Mouse (Mus musculus) forebrain, embryonic 11.5 days (tissue): Measurements from ENCODE around the gene Prkcz. TPM values are rescaled to one million over a fixed set of nuclear protein-coding genes. Genes with fewer than 3 reads are reported as not detected.

Experiments
- ATAC-seq: fragments of 200-750 bp; cut with Nextera tagmentation; replicated peaks from 2 replicates; pipeline ENCODE4 v1.8.0; 2017; ENCODE audit warnings: moderate TSS enrichment; ENCODE audit not compliant: low FRiP score
- DNase-seq: peaks from one replicate; pipeline ENCODE4 v3.0.0-alpha.2; 2017; ENCODE audit warnings: low spot score
- H3K27ac ChIP-seq: fragments of 300-500 bp; sonication (generic); 2 replicates; pipeline ENCODE4 v1.5.1; 2014; ENCODE audit warnings: low read depth, low read length
- H3K27me3 ChIP-seq: fragments of 300-500 bp; sonication (generic); 2 replicates; pipeline ENCODE4 v1.6.1; 2014; ENCODE audit warnings: mild to moderate bottlenecking, low read length, mixed read lengths; ENCODE audit not compliant: control insufficient read depth, insufficient read depth
- H3K36me3 ChIP-seq: fragments of 300-500 bp; sonication (generic); 2 replicates; pipeline ENCODE4 v1.6.1; 2014; ENCODE audit warnings: mild to moderate bottlenecking, low read length, moderate library complexity, mixed read lengths; ENCODE audit not compliant: control insufficient read depth, insufficient read depth
- H3K4me1 ChIP-seq: fragments of 300-500 bp; sonication (generic); replicated peaks from 2 replicates; pipeline ENCODE4 v1.6.1; 2014; ENCODE audit warnings: low read length, mixed read lengths; ENCODE audit not compliant: control insufficient read depth, insufficient read depth
- H3K4me2 ChIP-seq: fragments of 300-500 bp; sonication (generic); 2 replicates; pipeline ENCODE4 v1.6.1; 2014; ENCODE audit warnings: low read depth, mild to moderate bottlenecking, low read length, moderate library complexity, mixed read lengths; ENCODE audit not compliant: severe bottlenecking
- H3K4me3 ChIP-seq: fragments of 300-500 bp; sonication (generic); 2 replicates; pipeline ENCODE4 v1.5.1; 2014; ENCODE audit warnings: low read depth, low read length
- H3K9ac ChIP-seq: fragments of 300-500 bp; sonication (generic); 2 replicates; pipeline ENCODE4 v1.6.1; 2014; ENCODE audit warnings: low read length
- H3K9me3 ChIP-seq: fragments of 300-500 bp; sonication (generic); 2 replicates; pipeline ENCODE4 v1.6.1; 2016; ENCODE audit warnings: low read length, mixed read lengths; ENCODE audit not compliant: control insufficient read depth
- WGBS: fragments of 180-500 bp; shearing (Covaris S2); extraction: QIAGEN DNeasy Blood & Tissue Kit; methylation state at CpG from one replicate; pipeline ENCODE4 v1.1.7; 2014; 5-methylcytosine and 5-hydroxymethylcytosine counted together
- polyA plus RNA-seq: library from polyadenylated mRNA; unstranded; fragments of >200 nt; fragmentation: Nextera tagmentation; extraction: Ambion mirVana; gene quantifications from 2 replicates; pipeline ENCODE4 v1.2.1, GENCODE M21; 2014

The Prkcz gene
- polyA plus RNA-seq, 1 experiment from 2014 or later: 20.8 TPM

- no peak overlapping the region for H3K4me3 ChIP-seq
- no peak overlapping the region for H3K9ac ChIP-seq
- no peaks in the 10 kb centered on the region for H3K36me3 ChIP-seq
- ATAC-seq: no peak
- H3K4me2 ChIP-seq: no peak overlapping the region
- H3K27me3 ChIP-seq: no peaks in the 10 kb centered on the region
- H3K4me1 ChIP-seq: peaks cover 8% of the 10 kb centered on the region; the same call in 1 of the 2 replicates
- H3K27ac ChIP-seq: no peak overlapping the region
- no peak for DNase-seq
- 80% methylated on average over 21 of the region's 21 CpGs for WGBS
- no peaks in the 10 kb centered on the region for H3K9me3 ChIP-seq
Observed at GRCm38 (mm10) chr4:155300421-155301097, 60.6 kb downstream of the Prkcz start.

- H3K9ac ChIP-seq: no peak overlapping the region
- no peak overlapping the region for H3K4me2 ChIP-seq
- DNase-seq (no peak), ATAC-seq (no peak)
- H3K27ac ChIP-seq: no peak overlapping the region
- no peaks in the 10 kb centered on the region for H3K27me3 ChIP-seq
- 91% methylated on average over 4 of the region's 4 CpGs for WGBS
- no peaks in the 10 kb centered on the region for H3K9me3 ChIP-seq
- no peak overlapping the region for H3K4me3 ChIP-seq
- H3K36me3 ChIP-seq: no peaks in the 10 kb centered on the region
- no peaks in the 10 kb centered on the region for H3K4me1 ChIP-seq
Observed at GRCm38 (mm10) chr4:155298826-155299225, 62.3 kb downstream of the Prkcz start.

- Histone ChIP-seq H3K9me3 (no peaks in the 10 kb centered on the region), H3K36me3 (no peaks in the 10 kb centered on the region), H3K4me2 (no peak overlapping the region), H3K27me3 (no peaks in the 10 kb centered on the region), H3K27ac (no peak overlapping the region), H3K9ac (no peak overlapping the region), H3K4me1 (no peaks in the 10 kb centered on the region), H3K4me3 (no peak overlapping the region)
- DNase-seq (peak; percentile 61), ATAC-seq (no peak)
- WGBS: 59% methylated on average over 2 of the region's 2 CpGs
Observed at GRCm38 (mm10) chr4:155297057-155297456, 64.1 kb downstream of the Prkcz start.

GRCm38 (mm10) chr4:155295996-155296395, 65.2 kb downstream of the Prkcz start:
- Histone ChIP-seq H3K9me3 (no peaks in the 10 kb centered on the region), H3K27me3 (no peaks in the 10 kb centered on the region), H3K4me1 (no peaks in the 10 kb centered on the region), H3K27ac (no peak overlapping the region), H3K4me2 (no peak overlapping the region), H3K36me3 (no peaks in the 10 kb centered on the region), H3K9ac (no peak overlapping the region), H3K4me3 (no peak overlapping the region)
- ATAC-seq (no peak), DNase-seq (no peak)
- WGBS: 84% methylated on average over 4 of the region's 4 CpGs

- 83% methylated on average over 10 of the region's 10 CpGs for WGBS
- ATAC-seq (no peak), DNase-seq (no peak)
- Histone ChIP-seq H3K9ac (no peak overlapping the region), H3K4me1 (no peaks in the 10 kb centered on the region), H3K27me3 (no peaks in the 10 kb centered on the region), H3K4me2 (no peak overlapping the region), H3K36me3 (no peaks in the 10 kb centered on the region), H3K4me3 (no peak overlapping the region), H3K27ac (no peak overlapping the region), H3K9me3 (no peaks in the 10 kb centered on the region)
Observed at GRCm38 (mm10) chr4:155295026-155295590, 66.1 kb downstream of the Prkcz start.

GRCm38 (mm10) chr4:155294381-155294780, 66.8 kb downstream of the Prkcz start:
- H3K27ac ChIP-seq: no peak overlapping the region
- no peaks in the 10 kb centered on the region for H3K36me3 ChIP-seq
- H3K4me1 ChIP-seq: no peaks in the 10 kb centered on the region
- no peak overlapping the region for H3K9ac ChIP-seq
- H3K27me3 ChIP-seq: no peaks in the 10 kb centered on the region
- ATAC-seq (no peak), DNase-seq (no peak)
- 95% methylated on average over 14 of the region's 14 CpGs for WGBS
- no peaks in the 10 kb centered on the region for H3K9me3 ChIP-seq
- no peak overlapping the region for H3K4me3 ChIP-seq
- H3K4me2 ChIP-seq: no peak overlapping the region

GRCm38 (mm10) chr4:155292863-155293262, 68.3 kb downstream of the Prkcz start:
- H3K9me3 ChIP-seq: no peaks in the 10 kb centered on the region
- no peaks in the 10 kb centered on the region for H3K36me3 ChIP-seq
- no peak overlapping the region for H3K9ac ChIP-seq
- no peaks in the 10 kb centered on the region for H3K4me1 ChIP-seq
- H3K27me3 ChIP-seq: no peaks in the 10 kb centered on the region
- no peak overlapping the region for H3K4me3 ChIP-seq
- ATAC-seq (no peak), DNase-seq (no peak)
- 85% methylated on average over 10 of the region's 10 CpGs for WGBS
- no peak overlapping the region for H3K27ac ChIP-seq
- H3K4me2 ChIP-seq: no peak overlapping the region

- no peak overlapping the region for H3K27ac ChIP-seq
- no peaks in the 10 kb centered on the region for H3K27me3 ChIP-seq
- H3K4me3 ChIP-seq: no peak overlapping the region
- no peak overlapping the region for H3K4me2 ChIP-seq
- no peak overlapping the region for H3K9ac ChIP-seq
- H3K4me1 ChIP-seq: no peaks in the 10 kb centered on the region
- ATAC-seq (no peak), DNase-seq (no peak)
- 91% methylated on average over 7 of the region's 7 CpGs for WGBS
- no peaks in the 10 kb centered on the region for H3K9me3 ChIP-seq
- H3K36me3 ChIP-seq: no peaks in the 10 kb centered on the region
Observed at GRCm38 (mm10) chr4:155290045-155290444, 71.1 kb downstream of the Prkcz start.

GRCm38 (mm10) chr4:155288586-155288985, 72.6 kb downstream of the Prkcz start:
- no peak overlapping the region for H3K4me2 ChIP-seq
- no peak overlapping the region for H3K4me3 ChIP-seq
- DNase-seq: no peak
- no peak overlapping the region for H3K9ac ChIP-seq
- no peaks in the 10 kb centered on the region for H3K27me3 ChIP-seq
- 78% methylated on average over 1 of the region's 1 CpGs for WGBS
- ATAC-seq: no peak
- H3K4me1 ChIP-seq: no peaks in the 10 kb centered on the region
- H3K9me3 ChIP-seq: no peaks in the 10 kb centered on the region
- no peak overlapping the region for H3K27ac ChIP-seq
- H3K36me3 ChIP-seq: no peaks in the 10 kb centered on the region
